Mouse (Mus musculus) embryonic stem cell, embryonic (primary cell): ENCODE measurements around the gene Tacc2.

Source experiments
- CTCF ChIA-PET, 4 experiments: fragments of 300-600 bp in 2 of 4; fragments of 350-600 bp in 2 of 4; sonication (Branson Sonifier 250); formaldehyde crosslinking; loops; one replicate each; lab custom pipeline; 2022; ENCODE audit warnings: inconsistent platforms in 2 of 4; lab: Charles Lee
- POLR2A ChIA-PET, 4 experiments: fragments of 300-600 bp in 2 of 4; fragments of 350-600 bp in 2 of 4; sonication (Branson Sonifier 250); formaldehyde crosslinking; loops; one replicate each; lab custom pipeline; 2022; ENCODE audit warnings: antibody characterized with exemption in 4 of 4, inconsistent platforms in 1 of 4; lab: Charles Lee

Gene Tacc2

GRCm38 (mm10) chr7:130558592-130558991 is 18.6 kb upstream of the Tacc2 start:
- ChIA-PET POLR2A (interaction anchor here in 2 of 4 experiments (0.6 to 0.9 kb wide), 2 partner anchors 12 to 352 kb away, joined by 3 read pairs; no protein-coding TSS in a partner anchor), CTCF (interaction anchor here in 2 of 4 experiments (0.5 kb wide), 2 partner anchors 25 to 80 kb away, joined by 3 read pairs; no protein-coding TSS in a partner anchor)

- ChIA-PET CTCF (interaction anchor here in 1 of 4 experiments (0.6 kb wide), 2 partner anchors 27 to 46 kb away, joined by 4 to 5 read pairs; no protein-coding TSS in a partner anchor), POLR2A (interaction anchor here in 1 of 4 experiments (0.5 kb wide), 1 partner anchor 152 kb away, joined by 3 read pairs; no protein-coding TSS in a partner anchor)
Observed at GRCm38 (mm10) chr7:130560933-130561332, 16.3 kb upstream of the Tacc2 start.

- ChIA-PET CTCF (interaction anchor here in 1 of 4 experiments (1.9 kb wide), 1 partner anchor 42 kb away, joined by 4 read pairs; no protein-coding TSS in a partner anchor), POLR2A (interaction anchor here in 3 of 4 experiments (0.6 to 1.3 kb wide), 6 partner anchors 11 to 82 kb away, joined by 3 to 4 read pairs (median 4); partner anchors contain the start of gene Tacc2 (in 1 of the 3))
Observed at GRCm38 (mm10) chr7:130563276-130563675, 14.0 kb upstream of the Tacc2 start.

GRCm38 (mm10) chr7:130563880-130564279 is 13.4 kb upstream of the Tacc2 start:
- POLR2A ChIA-PET: interaction anchor here in 3 of 4 experiments (0.6 to 1.3 kb wide), 6 partner anchors 11 to 81 kb away, joined by 3 to 4 read pairs (median 4); partner anchors contain the start of gene Tacc2 (in 1 of the 3)
- CTCF ChIA-PET: interaction anchor here in 1 of 4 experiments (1.9 kb wide), 1 partner anchor 41 kb away, joined by 4 read pairs; no protein-coding TSS in a partner anchor

- ChIA-PET POLR2A (interaction anchor here in 3 of 4 experiments (1.1 to 2.0 kb wide), 4 partner anchors 12 to 18 kb away, joined by 3 to 8 read pairs (median 4); partner anchors contain the start of gene Tacc2 (in 1 of the 3)), CTCF (interaction anchor here in 1 of 4 experiments (1.9 kb wide), 1 partner anchor 41 kb away, joined by 4 read pairs; no protein-coding TSS in a partner anchor)
Observed at GRCm38 (mm10) chr7:130564596-130564995, 12.6 kb upstream of the Tacc2 start.

GRCm38 (mm10) chr7:130568783-130569436 is 8.3 kb upstream of the Tacc2 start:
- POLR2A ChIA-PET: interaction anchor here in 2 of 4 experiments (1.0 to 2.1 kb wide), 4 partner anchors 21 to 36 kb away, joined by 3 to 6 read pairs (median 4); no protein-coding TSS in a partner anchor
- CTCF ChIA-PET: interaction anchor here in 1 of 4 experiments (0.6 kb wide), 1 partner anchor 1899 kb away, joined by 3 read pairs; no protein-coding TSS in a partner anchor

- ChIA-PET POLR2A (interaction anchor here in 1 of 4 experiments (1.2 to 1.6 kb wide), 2 partner anchors 24 to 37 kb away, joined by 4 to 7 read pairs; no protein-coding TSS in a partner anchor), CTCF (no interaction called here)
Observed at GRCm38 (mm10) chr7:130570472-130570871, 6.8 kb upstream of the Tacc2 start.

GRCm38 (mm10) chr7:130572821-130573220 is 4.4 kb upstream of the Tacc2 start, which contains the start of gene Nsmce4a:
TSS of gene Nsmce4a (minus strand) at chr7:130573118.
- CTCF ChIA-PET: no interaction called here

GRCm38 (mm10) chr7:130573746-130574145 is 3.5 kb upstream of the Tacc2 start:
- ChIA-PET POLR2A (interaction anchor here (0.7 to 4.2 kb wide), 28 partner anchors 9 to 287 kb away, joined by 3 to 30 read pairs (median 5); no protein-coding TSS in a partner anchor), CTCF (interaction anchor here in 1 of 4 experiments (0.9 kb wide), 1 partner anchor 27 kb away, joined by 3 read pairs; no protein-coding TSS in a partner anchor)

More at GRCm38 (mm10) chr7:130572821-130573220, 4.4 kb upstream of the Tacc2 start, which contains the start of gene Nsmce4a:
- POLR2A ChIA-PET: interaction anchor here in 3 of 4 experiments (0.6 to 4.2 kb wide), 9 partner anchors 18 to 74 kb away, joined by 3 to 30 read pairs (median 11); no protein-coding TSS in a partner anchor

- ChIA-PET CTCF (interaction anchor here in 1 of 4 experiments (0.9 to 1.3 kb wide), 2 partner anchors 27 to 41 kb away, joined by 3 to 5 read pairs; no protein-coding TSS in a partner anchor), POLR2A (interaction anchor here (0.5 to 4.2 kb wide), 44 partner anchors 9 to 286 kb away, joined by 3 to 30 read pairs (median 4); partner anchors contain the start of gene Ate1 (in 1 of the 4))
Observed at GRCm38 (mm10) chr7:130574211-130574991, 2.8 kb upstream of the Tacc2 start.

GRCm38 (mm10) chr7:130576981-130577380 is 257 bp upstream of the Tacc2 start:
- CTCF ChIA-PET: no interaction called here
- POLR2A ChIA-PET: interaction anchor here in 3 of 4 experiments (0.5 to 3.7 kb wide), 11 partner anchors 11 to 139 kb away, joined by 3 to 12 read pairs (median 4); no protein-coding TSS in a partner anchor

GRCm38 (mm10) chr7:130578066-130578465 is 828 bp downstream of the Tacc2 start:
- POLR2A ChIA-PET: interaction anchor here in 3 of 4 experiments (0.6 to 3.7 kb wide), 11 partner anchors 10 to 326 kb away, joined by 3 to 12 read pairs (median 3); no protein-coding TSS in a partner anchor
- CTCF ChIA-PET: no interaction called here

- CTCF ChIA-PET: no interaction called here
- POLR2A ChIA-PET: interaction anchor here in 2 of 4 experiments (0.6 to 2.2 kb wide), 5 partner anchors 12 to 327 kb away, joined by 3 to 5 read pairs (median 3); no protein-coding TSS in a partner anchor
Observed at GRCm38 (mm10) chr7:130578607-130579006, 1.4 kb downstream of the Tacc2 start.

- ChIA-PET POLR2A (interaction anchor here in 1 of 4 experiments (0.8 kb wide), 1 partner anchor 211 kb away, joined by 3 read pairs; no protein-coding TSS in a partner anchor), CTCF (no interaction called here)
Observed at GRCm38 (mm10) chr7:130586521-130587072, 9.4 kb downstream of the Tacc2 start.

- POLR2A ChIA-PET: interaction anchor here (0.6 to 2.8 kb wide), 42 partner anchors 8 to 275 kb away, joined by 3 to 28 read pairs (median 4); partner anchors contain the start of genes Plekha1 (in 1 of the 4) and Tacc2 (in 1 of the 4)
- CTCF ChIA-PET: interaction anchor here in 3 of 4 experiments (0.6 to 2.4 kb wide), 7 partner anchors 14 to 179 kb away, joined by 3 to 14 read pairs (median 3); no protein-coding TSS in a partner anchor
Observed at GRCm38 (mm10) chr7:130590081-130590828, 13.0 kb downstream of the Tacc2 start.

GRCm38 (mm10) chr7:130590845-130591437 is 13.7 kb downstream of the Tacc2 start:
- POLR2A ChIA-PET: interaction anchor here (0.7 to 2.8 kb wide), 35 partner anchors 9 to 274 kb away, joined by 3 to 28 read pairs (median 5); partner anchors contain the start of genes Plekha1 (in 1 of the 4) and Tacc2 (in 1 of the 4)
- CTCF ChIA-PET: interaction anchor here in 3 of 4 experiments (0.6 to 2.4 kb wide), 5 partner anchors 13 to 179 kb away, joined by 3 to 14 read pairs (median 5); no protein-coding TSS in a partner anchor
